Mouse (Mus musculus): ENCODE data around the gene Ybx3. TPM values are rescaled to one million over a fixed set of nuclear protein-coding genes. Genes with fewer than 3 reads are reported as not detected.

Ybx3 gene
- polyA plus RNA-seq (2021), result 202 TPM

- ChIA-PET CTCF (interaction anchor here (1.2 to 1.4 kb wide), 2 partner anchors 27 to 30 kb away, joined by 3 to 4 read pairs; no protein-coding TSS in a partner anchor), POLR2A (interaction anchor here (0.8 kb wide), 1 partner anchor 27 kb away, joined by 3 read pairs; no protein-coding TSS in a partner anchor)
- no peak for DNase-seq (ENCODE audit: low read depth, low spot score)
- in situ Hi-C loops (cut with MboI; ENCODE audit: low pct_unique_long_range_greater_than_20kb), result no loop called here
- H3K27me3 ChIP-seq, result no peaks in the 10 kb centered on the region
- ATAC-seq, result peak; percentile 96
- no peak for TF ChIP-seq CTCF (IDR thresholded peaks at IDR 0.05)
Observed at GRCm38 (mm10) chr6:131388040-131389021, at the start of gene Ybx3. TSS of gene Ybx3 (minus strand) at chr6:131388476.

- no peak for ATAC-seq
- peaks cover 16% of the 10 kb centered on the region for H3K27me3 ChIP-seq
- ChIA-PET CTCF (no interaction called here), POLR2A (no interaction called here)
- TF ChIP-seq CTCF (IDR thresholded peaks at IDR 0.05), result no peak
- in situ Hi-C loops (cut with MboI; ENCODE audit: low pct_unique_long_range_greater_than_20kb), result no loop called here
- no peak for DNase-seq (ENCODE audit: low read depth, low spot score)
Observed at GRCm38 (mm10) chr6:131436626-131437025, 48.4 kb upstream of the Ybx3 start.

- CTCF ChIA-PET, result no interaction called here
- in situ Hi-C loops (cut with MboI; ENCODE audit: low pct_unique_long_range_greater_than_20kb), result no loop called here
- DNase-seq (ENCODE audit: low read depth, low spot score) (no peak), ATAC-seq (no peak)
- TF ChIP-seq CTCF (IDR thresholded peaks at IDR 0.05), result no peak
- H3K27me3 ChIP-seq, result peaks cover 16% of the 10 kb centered on the region
- POLR2A ChIA-PET, result no interaction called here
Observed at GRCm38 (mm10) chr6:131434088-131434487, 45.8 kb upstream of the Ybx3 start.

DNA sequence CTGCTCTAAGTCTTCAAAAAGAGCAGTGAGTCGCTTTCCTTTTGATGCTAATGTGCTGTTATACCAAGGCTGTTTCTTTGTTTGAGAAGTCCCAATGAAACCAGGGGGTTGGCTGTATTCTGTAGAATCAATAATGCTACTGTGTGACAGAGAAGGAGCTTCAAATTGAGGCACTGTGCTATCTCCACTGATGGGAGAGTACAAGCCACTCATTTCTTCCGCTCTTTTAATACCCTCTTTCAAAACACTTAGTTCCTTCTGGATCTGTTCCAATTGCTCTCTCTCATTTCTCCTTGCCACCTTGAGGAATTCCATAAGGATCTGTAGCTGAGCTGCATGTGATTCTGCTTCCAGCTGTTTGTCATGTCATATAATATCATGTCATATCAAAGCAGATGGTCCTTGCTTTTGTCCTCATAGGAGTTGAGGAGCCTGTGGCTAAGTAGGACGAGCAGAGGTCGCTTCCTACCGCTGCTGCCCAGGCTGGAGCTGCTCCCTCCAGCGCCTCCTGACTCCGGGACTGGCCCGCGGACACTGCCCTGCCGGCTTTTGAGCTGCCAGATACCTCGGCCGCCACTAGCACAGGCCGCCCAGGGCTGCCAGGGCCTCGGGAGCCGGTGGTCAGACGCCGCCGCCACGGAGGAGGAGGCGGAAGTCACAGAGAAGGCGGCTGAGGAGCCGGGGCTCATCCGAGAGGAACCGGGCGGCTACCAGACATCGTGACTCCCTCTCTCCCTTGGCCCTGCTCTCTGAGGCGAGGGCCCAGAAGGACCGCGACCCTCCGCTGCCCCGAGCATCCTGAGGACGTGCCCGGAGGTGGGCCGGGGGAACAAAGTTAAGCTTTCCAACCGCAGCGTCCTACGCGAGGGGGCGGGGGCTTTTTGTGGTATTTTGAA is 45.1 kb upstream of the Ybx3 start:
- TF ChIP-seq CTCF (IDR thresholded peaks at IDR 0.05), result no peak
- ChIA-PET CTCF (no interaction called here), POLR2A (no interaction called here)
- DNase-seq (ENCODE audit: low read depth, low spot score), result no peak
- peaks cover 16% of the 10 kb centered on the region for H3K27me3 ChIP-seq
- no peak for ATAC-seq
- in situ Hi-C loops (cut with MboI; ENCODE audit: low pct_unique_long_range_greater_than_20kb), result no loop called here

DNA sequence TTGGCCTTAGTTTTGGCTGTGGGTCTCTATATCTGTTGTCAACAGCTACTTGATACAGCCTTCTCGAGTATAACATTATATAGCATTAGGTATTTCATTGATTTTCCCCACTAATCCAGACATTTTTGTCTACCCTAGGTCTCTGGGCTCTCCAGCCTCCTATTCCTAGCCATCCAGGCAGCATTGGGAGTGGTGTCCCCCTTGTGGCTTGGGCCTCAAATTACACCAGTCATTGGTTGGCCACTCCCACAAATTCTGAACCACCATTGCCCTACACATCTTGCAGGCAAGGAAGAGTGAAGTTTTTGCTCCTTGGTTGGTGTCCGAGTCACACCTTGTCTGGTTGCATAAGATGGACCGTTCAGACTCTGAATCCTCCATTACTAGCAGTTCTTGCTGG is 33.3 kb upstream of the Ybx3 start:
- peaks cover 7% of the 10 kb centered on the region for H3K27me3 ChIP-seq
- peak; percentile 41 for TF ChIP-seq CTCF (IDR thresholded peaks at IDR 0.05)
- ChIA-PET POLR2A (no interaction called here), CTCF (interaction anchor here (0.7 to 1.4 kb wide), 3 partner anchors 29 to 56 kb away, joined by 3 to 4 read pairs (median 3); no protein-coding TSS in a partner anchor)
- DNase-seq (ENCODE audit: low read depth, low spot score) (no peak), ATAC-seq (peak; percentile 59)
- in situ Hi-C loops (cut with MboI; ENCODE audit: low pct_unique_long_range_greater_than_20kb), result no loop called here

- ATAC-seq (no peak), DNase-seq (ENCODE audit: low read depth, low spot score) (no peak)
- ChIA-PET POLR2A (no interaction called here), CTCF (interaction anchor here (0.9 to 4.1 kb wide), 3 partner anchors 9 to 52 kb away, joined by 3 to 28 read pairs (median 6); no protein-coding TSS in a partner anchor)
- TF ChIP-seq CTCF (IDR thresholded peaks at IDR 0.05), result no peak
- no peaks in the 10 kb centered on the region for H3K27me3 ChIP-seq
- in situ Hi-C loops (cut with MboI; ENCODE audit: low pct_unique_long_range_greater_than_20kb), result loop anchor here (5.0 kb wide), 2 partner anchors 47 to 1847 kb away; no protein-coding TSS in a partner anchor
Observed at GRCm38 (mm10) chr6:131419614-131420013, 31.3 kb upstream of the Ybx3 start.

DNA sequence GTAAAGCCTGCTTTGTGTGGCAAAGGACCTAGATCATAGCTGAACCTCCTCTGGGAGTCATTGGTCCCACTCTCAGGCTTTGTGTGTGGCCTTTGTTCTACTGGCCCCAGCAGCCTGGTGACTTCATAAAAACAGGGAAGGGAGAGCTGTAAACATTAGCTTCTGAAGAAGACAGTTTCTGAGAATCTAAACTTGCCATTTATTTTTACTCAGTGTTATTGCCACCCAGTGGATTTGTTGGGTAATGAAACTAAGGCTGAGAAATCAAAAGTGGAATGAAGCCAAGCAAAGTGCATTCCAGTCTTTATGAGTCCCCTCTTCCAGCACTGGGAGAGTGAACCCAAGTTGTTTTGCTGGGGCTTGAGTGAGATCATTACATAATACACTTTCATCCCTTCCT is 30.5 kb upstream of the Ybx3 start:
- in situ Hi-C loops (cut with MboI; ENCODE audit: low pct_unique_long_range_greater_than_20kb), result loop anchor here (5.0 kb wide), 2 partner anchors 46 to 1846 kb away; no protein-coding TSS in a partner anchor
- DNase-seq (ENCODE audit: low read depth, low spot score) (peak; percentile 43), ATAC-seq (peak; percentile 90)
- H3K27me3 ChIP-seq, result no peaks in the 10 kb centered on the region
- CTCF ChIA-PET, result interaction anchor here (0.8 to 4.1 kb wide), 10 partner anchors 10 to 1843 kb away, joined by 3 to 28 read pairs (median 6); partner anchors contain the start of gene Ybx3
- POLR2A ChIA-PET, result no interaction called here
- TF ChIP-seq CTCF (IDR thresholded peaks at IDR 0.05), result peak; percentile 65

DNA sequence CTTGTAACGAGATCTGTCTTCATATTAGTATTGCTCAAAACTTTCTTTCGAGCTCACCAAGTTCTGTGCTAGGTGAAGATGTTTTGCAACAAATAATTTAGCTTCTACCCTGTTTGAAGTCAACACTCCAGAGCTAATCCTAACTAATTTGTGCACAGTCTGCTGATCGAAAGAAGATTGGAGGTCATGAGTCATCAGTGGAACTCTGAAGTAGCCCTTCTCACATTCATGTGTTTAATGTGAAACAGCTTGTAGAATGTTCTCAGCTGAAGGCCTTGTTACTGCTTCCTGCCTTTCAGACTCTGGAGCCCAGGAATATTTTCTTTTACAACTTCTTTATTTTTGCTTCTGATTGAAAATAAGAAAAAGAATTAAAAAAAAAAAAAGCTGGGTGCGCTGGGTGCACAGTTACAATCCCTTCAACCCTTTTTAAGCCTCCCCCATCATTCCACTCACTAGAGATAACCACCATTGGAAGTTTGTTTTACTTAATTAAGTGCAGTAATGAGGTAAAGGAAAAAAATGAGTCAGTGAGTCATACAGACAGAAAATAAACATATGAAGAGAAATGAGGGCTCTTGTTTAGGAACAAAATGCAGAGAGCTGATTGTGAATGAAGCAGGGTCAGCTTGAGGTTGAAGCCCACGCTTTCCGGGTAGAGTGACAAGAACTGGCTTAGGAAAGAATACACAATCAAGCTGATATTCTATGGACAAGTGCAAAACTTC is 23.0 kb upstream of the Ybx3 start:
- POLR2A ChIA-PET, result interaction anchor here (0.6 kb wide), 2 partner anchors 24 to 1785 kb away, joined by 3 to 5 read pairs; no protein-coding TSS in a partner anchor
- peak; percentile 67 for ATAC-seq
- CTCF ChIA-PET, result interaction anchor here (0.7 to 1.7 kb wide), 7 partner anchors 9 to 1867 kb away, joined by 3 to 6 read pairs (median 3); no protein-coding TSS in a partner anchor
- no peaks in the 10 kb centered on the region for H3K27me3 ChIP-seq
- no peak for DNase-seq (ENCODE audit: low read depth, low spot score)
- no peak for TF ChIP-seq CTCF (IDR thresholded peaks at IDR 0.05)
- in situ Hi-C loops (cut with MboI; ENCODE audit: low pct_unique_long_range_greater_than_20kb), result no loop called here

DNA sequence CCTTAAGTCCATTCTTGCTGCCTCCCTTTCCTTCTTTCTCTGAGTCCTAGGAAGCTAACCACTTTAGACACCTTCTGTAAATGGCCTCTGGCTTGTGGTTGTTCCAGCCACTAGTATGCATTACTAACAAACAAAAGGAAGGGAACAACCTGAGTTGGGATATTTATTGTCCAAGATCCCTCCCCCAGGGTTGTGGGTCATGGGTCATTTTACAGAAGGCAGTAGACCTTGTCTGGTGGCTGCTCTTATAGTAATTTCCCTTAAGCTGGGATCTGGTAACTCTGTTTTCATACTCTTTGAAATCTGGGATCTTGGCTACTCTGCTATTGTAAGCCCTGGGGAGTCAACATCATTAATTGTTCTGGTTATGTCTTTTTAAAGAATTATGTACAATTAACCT is 18.7 kb upstream of the Ybx3 start:
- DNase-seq (ENCODE audit: low read depth, low spot score) (no peak), ATAC-seq (no peak)
- ChIA-PET CTCF (interaction anchor here (1.2 to 2.7 kb wide), 3 partner anchors 11 to 33 kb away, joined by 3 to 12 read pairs (median 3); no protein-coding TSS in a partner anchor), POLR2A (no interaction called here)
- in situ Hi-C loops (cut with MboI; ENCODE audit: low pct_unique_long_range_greater_than_20kb), result no loop called here
- no peak for TF ChIP-seq CTCF (IDR thresholded peaks at IDR 0.05)
- H3K27me3 ChIP-seq, result no peaks in the 10 kb centered on the region

Data from Patski (cell line).